Mouse (Mus musculus): ENCODE data around the gene Ninj1. TPM values are rescaled to one million over a fixed set of nuclear protein-coding genes. Genes with fewer than 3 reads are reported as not detected.

Gene Ninj1
- polyA plus RNA-seq (2016; fragmentation: Nextera tagmentation; extraction: Ambion mirVana) = 42.6 TPM in 2 replicates

DNA sequence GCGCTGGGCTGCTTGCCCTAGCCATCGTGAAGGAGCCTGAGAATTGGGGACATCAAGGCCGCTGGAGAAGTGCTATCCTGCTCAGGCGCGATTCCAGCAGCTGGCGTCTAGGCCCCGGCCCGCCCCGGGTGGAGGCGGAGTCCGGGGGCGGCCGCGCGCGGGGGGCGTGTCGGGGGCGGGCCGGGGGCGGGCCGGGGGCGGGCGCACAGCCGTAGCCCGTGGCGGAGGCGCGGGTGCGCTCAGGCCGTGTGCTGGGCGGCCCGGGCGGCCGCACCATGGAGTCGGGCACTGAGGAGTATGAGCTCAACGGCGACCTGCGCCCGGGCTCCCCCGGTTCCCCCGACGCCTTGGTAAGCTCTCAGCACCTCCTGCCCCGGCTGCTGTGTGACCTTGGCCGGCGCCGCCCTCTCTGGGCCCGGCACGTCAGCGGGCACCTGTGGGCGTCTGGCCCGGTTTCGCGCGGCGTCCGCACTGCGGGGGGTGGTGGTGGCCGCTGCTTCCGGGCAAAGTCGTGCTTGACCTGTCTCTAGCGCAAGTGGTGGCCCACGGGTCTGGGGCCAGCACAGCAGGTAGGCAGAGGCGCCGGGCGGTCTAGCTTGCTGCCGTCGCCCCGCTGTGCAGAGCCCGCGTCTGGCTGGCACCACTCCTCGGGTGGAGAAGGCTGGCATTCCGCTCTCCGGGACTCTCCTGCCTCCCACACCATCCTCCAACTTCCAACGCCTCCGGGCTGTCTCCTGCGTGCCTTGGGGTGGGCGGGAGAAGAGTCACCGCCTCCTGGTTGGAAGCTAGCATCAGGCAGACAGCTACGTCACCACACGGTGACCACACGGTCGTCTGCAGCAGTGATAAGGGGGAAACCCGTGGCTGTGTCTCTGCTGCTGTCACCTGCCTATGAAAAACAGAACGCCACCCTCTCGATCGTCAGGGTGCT lies at the start of gene Ninj1:
TSS of gene Ninj1 (plus strand) at position 198 of the 931 bp plus-strand sequence.
- H3K27me3 ChIP-seq = no peaks in the 10 kb centered on the region
- H3K4me3 ChIP-seq = peak within 1 kb of the TSS; percentile 79
- peak within 1 kb of the TSS; percentile 99 for H3K4me2 ChIP-seq (replicated peaks)
- H3K36me3 ChIP-seq = no peaks in the 10 kb centered on the region
- peak within 1 kb of the TSS; percentile 67 for H3K9ac ChIP-seq
- H3K9me3 ChIP-seq = no peaks in the 10 kb centered on the region
- under 1% methylated on average over 80 of the region's 87 CpGs for WGBS
- H3K27ac ChIP-seq = 0 out of 2 replicates have a peak within 1 kb of the TSS, but pooled peaks have one; percentile 37
- ATAC-seq (ENCODE audit: insufficient number of reproducible peaks, insufficient read depth, low FRiP score, low TSS enrichment) = peak; percentile 92
- H3K4me1 ChIP-seq = peaks cover 35% of the 10 kb centered on the region

DNA sequence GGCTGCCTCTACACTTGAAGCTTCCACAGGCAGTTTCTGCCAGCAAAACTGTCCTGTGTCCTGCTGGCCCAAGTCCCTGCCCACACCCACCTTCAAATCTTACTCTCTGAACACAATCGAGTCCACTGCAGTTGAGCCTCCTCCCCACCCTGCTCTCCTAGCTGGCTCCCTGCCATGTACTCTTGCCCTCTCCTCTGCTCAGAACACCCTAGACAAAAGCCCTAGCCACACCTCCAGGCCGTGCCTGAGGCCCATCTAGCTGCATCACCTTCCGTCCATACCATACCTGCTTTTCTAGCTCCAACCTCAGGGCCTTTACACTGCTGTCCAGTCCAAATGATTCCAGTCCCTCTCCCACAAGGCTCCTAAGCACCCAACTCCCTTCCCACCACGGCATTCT lies 46.7 kb upstream of the Ninj1 start:
- H3K36me3 ChIP-seq = 0 out of 2 replicates have a peak, but pooled peaks cover 4% of the 10 kb centered on the region
- peaks cover 3% of the 10 kb centered on the region for H3K4me1 ChIP-seq
- ATAC-seq (ENCODE audit: insufficient number of reproducible peaks, insufficient read depth, low FRiP score, low TSS enrichment) = no peak
- no peak overlapping the region for H3K9ac ChIP-seq
- no peak overlapping the region for H3K4me3 ChIP-seq
- no peaks in the 10 kb centered on the region for H3K9me3 ChIP-seq
- no peak overlapping the region for H3K27ac ChIP-seq
- WGBS = 72% methylated on average over 4 of the region's 4 CpGs
- H3K27me3 ChIP-seq = peaks cover 21% of the 10 kb centered on the region
- H3K4me2 ChIP-seq (replicated peaks) = no peak overlapping the region

DNA sequence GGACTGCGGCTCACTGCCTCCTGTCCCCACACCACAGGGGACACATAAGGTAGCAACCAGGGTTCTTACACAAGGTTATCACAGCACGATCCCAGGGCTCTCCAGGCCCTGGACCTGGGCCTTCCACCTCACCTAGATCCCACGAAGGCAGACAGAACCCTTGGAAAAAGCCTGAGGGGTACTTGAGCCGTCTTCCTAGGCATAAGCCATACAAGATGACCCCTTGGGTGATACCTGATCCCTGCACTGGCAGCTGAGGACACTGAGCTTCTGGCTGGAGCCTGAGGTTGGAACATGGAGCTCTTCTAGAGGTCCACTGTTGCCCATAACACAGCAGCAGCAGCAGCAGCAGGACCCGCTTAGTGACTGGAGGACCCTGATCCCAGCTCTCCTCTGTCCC lies 44.9 kb upstream of the Ninj1 start:
- Histone ChIP-seq H3K9me3 (no peaks in the 10 kb centered on the region), H3K4me3 (no peak overlapping the region), H3K4me2 (replicated peaks) (no peak overlapping the region), H3K27me3 (peaks cover 39% of the 10 kb centered on the region), H3K27ac (no peak overlapping the region), H3K9ac (no peak overlapping the region), H3K36me3 (0 out of 2 replicates have a peak, but pooled peaks cover 4% of the 10 kb centered on the region), H3K4me1 (peaks cover 4% of the 10 kb centered on the region)
- ATAC-seq (ENCODE audit: insufficient number of reproducible peaks, insufficient read depth, low FRiP score, low TSS enrichment) = no peak
- 72% methylated on average over 5 of the region's 5 CpGs for WGBS

DNA sequence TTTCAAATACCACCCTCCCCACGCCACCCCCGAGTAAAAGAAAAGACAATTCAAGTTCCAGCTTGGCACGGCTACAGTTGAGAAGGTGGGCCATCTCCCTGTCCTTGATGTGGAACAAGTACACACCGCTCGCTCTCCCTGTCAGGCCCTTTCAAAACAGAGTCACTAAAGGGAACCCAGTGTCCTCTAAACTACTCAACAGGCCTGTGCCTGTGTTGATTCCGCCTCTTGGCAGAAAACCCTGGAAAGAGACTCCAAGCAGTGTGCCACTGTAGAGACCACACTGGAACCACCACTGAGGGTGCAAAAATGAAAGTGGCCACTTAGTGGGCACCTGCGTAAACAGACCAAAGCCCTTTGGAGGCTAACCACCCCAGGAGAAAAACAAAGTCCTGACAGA lies 44.0 kb upstream of the Ninj1 start:
- Histone ChIP-seq H3K4me1 (peaks cover 4% of the 10 kb centered on the region), H3K9ac (no peak overlapping the region), H3K4me3 (no peak overlapping the region), H3K4me2 (replicated peaks) (no peak overlapping the region), H3K36me3 (0 out of 2 replicates have a peak, but pooled peaks cover 4% of the 10 kb centered on the region), H3K27me3 (peaks cover 47% of the 10 kb centered on the region), H3K27ac (no peak overlapping the region), H3K9me3 (no peaks in the 10 kb centered on the region)
- ATAC-seq (ENCODE audit: insufficient number of reproducible peaks, insufficient read depth, low FRiP score, low TSS enrichment) = no peak
- 93% methylated on average over 7 of the region's 7 CpGs for WGBS

DNA sequence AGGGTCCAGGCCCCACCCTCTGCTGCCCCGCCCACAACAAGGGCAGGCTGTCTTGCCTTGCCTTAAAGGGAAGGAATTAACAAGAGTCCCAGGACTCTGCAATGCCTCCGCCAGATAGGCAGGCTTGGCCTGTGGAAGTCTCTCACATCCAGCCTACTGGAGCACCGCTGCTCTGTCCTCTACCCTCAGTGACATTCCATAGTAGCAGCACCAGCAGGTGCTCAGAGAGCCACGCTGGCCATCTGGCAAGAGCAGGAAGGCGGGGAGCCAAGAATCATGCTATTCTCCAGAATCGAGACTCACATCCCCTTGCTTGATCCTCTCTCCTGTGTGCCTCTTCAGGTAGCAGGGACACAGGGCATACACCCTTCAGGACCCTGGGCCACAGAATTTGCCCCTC lies 42.8 kb upstream of the Ninj1 start:
- 59% methylated on average over 6 of the region's 6 CpGs for WGBS
- no peak overlapping the region for H3K4me2 ChIP-seq (replicated peaks)

DNA sequence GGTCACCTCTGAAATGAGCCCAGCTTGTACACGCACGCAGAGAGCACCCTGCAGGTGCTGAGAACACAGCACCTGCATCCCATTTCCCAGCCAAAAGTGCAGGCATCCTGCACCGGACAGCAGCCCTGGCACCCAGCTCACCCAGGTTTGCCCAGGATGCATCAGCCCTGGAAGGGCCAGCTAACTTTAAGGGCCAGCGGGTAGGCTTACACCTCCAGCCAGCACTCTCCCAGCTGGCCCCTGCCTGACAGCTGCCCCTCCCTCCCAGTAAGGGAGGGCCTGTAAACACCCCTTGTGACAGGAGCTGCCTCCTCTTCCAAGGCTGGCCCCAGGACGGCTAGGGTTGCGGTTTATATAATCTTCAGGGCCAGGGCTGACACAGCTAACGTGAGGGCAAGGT lies 41.9 kb upstream of the Ninj1 start:
- Histone ChIP-seq H3K4me2 (replicated peaks) (peak overlapping the region; percentile 97; the same call in 1 of the 2 replicates), H3K9me3 (no peaks in the 10 kb centered on the region), H3K27ac (no peak overlapping the region), H3K36me3 (no peaks in the 10 kb centered on the region), H3K4me3 (0 out of 2 replicates have a peak overlapping the region, but pooled peaks have one; percentile 9), H3K9ac (no peak overlapping the region), H3K4me1 (peaks cover 4% of the 10 kb centered on the region), H3K27me3 (peaks cover 57% of the 10 kb centered on the region)
- no peak for ATAC-seq (ENCODE audit: insufficient number of reproducible peaks, insufficient read depth, low FRiP score, low TSS enrichment)
- 41% methylated on average over 7 of the region's 7 CpGs for WGBS

More for the DNA sequence above, 42.8 kb upstream of the Ninj1 start:
- Histone ChIP-seq H3K9ac (no peak overlapping the region), H3K27me3 (peaks cover 56% of the 10 kb centered on the region), H3K9me3 (no peaks in the 10 kb centered on the region), H3K27ac (no peak overlapping the region), H3K4me3 (no peak overlapping the region), H3K4me1 (peaks cover 4% of the 10 kb centered on the region), H3K36me3 (no peaks in the 10 kb centered on the region)
- no peak for ATAC-seq (ENCODE audit: insufficient number of reproducible peaks, insufficient read depth, low FRiP score, low TSS enrichment)

DNA sequence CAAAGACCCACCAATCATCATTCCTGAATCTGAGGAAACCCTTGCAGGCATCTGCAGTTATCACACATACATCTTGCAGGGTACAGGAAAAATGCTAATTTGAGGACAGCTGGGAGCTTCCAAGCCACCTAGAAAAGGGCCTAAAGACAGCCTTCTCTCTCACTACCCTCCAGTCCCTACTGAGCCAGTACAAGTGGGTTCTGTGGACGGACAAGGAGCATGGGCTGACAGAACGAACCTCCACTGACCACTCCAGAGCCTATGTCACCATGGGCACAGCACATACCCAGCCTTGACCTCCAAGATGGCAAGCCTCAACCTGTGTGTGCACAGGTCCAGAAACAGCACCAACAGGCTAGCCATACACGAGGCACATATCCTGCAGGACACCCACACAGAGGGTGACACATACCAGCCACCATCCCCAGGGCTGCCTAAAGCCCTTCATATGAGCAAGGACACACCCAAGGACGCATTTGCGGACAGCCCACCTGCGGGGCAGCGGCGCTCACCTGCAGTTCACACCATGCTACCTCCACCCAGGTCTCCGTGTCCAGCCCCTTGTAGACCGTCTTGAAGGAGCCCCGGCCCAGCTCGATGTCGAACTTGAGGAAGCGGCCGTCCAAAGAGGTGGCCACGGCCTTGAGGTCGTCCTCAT lies 41.1 kb upstream of the Ninj1 start:
- Histone ChIP-seq H3K27me3 (peaks cover 57% of the 10 kb centered on the region), H3K4me1 (peaks cover 4% of the 10 kb centered on the region), H3K27ac (no peak overlapping the region), H3K4me2 (replicated peaks) (peak overlapping the region; percentile 97), H3K9ac (peak overlapping the region; percentile 74), H3K4me3 (peak overlapping the region; percentile 77), H3K36me3 (no peaks in the 10 kb centered on the region), H3K9me3 (no peaks in the 10 kb centered on the region)
- WGBS = 23% methylated on average over 17 of the region's 17 CpGs
- no peak for ATAC-seq (ENCODE audit: insufficient number of reproducible peaks, insufficient read depth, low FRiP score, low TSS enrichment)

DNA sequence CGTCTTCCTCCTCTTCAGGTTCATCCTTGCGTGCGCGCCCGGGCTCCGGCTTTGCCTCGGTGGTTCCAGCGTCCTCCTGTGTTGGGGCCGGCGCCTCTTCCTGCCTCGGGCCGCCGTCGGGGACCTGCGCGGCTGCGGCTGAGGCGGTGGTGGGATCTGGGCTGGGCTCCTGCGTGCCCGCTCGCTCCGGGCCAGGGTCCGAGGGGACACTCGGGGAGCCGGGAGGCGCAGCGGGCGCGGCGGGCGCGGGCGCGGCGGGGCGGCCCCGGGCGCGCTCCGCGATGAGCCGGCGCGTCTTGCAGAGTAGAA lies 40.6 kb upstream of the Ninj1 start:
- peak overlapping the region; percentile 77 for H3K4me3 ChIP-seq
- 2% methylated on average over 42 of the region's 44 CpGs for WGBS
- H3K9me3 ChIP-seq = no peaks in the 10 kb centered on the region
- no peak overlapping the region for H3K27ac ChIP-seq
- H3K27me3 ChIP-seq = peaks cover 57% of the 10 kb centered on the region
- peak overlapping the region; percentile 74 for H3K9ac ChIP-seq
- H3K4me1 ChIP-seq = peaks cover 4% of the 10 kb centered on the region
- peak; percentile 36; the same call in 1 of the 2 replicates for ATAC-seq (ENCODE audit: insufficient number of reproducible peaks, insufficient read depth, low FRiP score, low TSS enrichment)
- H3K36me3 ChIP-seq = no peaks in the 10 kb centered on the region
- H3K4me2 ChIP-seq (replicated peaks) = peak overlapping the region; percentile 97

DNA sequence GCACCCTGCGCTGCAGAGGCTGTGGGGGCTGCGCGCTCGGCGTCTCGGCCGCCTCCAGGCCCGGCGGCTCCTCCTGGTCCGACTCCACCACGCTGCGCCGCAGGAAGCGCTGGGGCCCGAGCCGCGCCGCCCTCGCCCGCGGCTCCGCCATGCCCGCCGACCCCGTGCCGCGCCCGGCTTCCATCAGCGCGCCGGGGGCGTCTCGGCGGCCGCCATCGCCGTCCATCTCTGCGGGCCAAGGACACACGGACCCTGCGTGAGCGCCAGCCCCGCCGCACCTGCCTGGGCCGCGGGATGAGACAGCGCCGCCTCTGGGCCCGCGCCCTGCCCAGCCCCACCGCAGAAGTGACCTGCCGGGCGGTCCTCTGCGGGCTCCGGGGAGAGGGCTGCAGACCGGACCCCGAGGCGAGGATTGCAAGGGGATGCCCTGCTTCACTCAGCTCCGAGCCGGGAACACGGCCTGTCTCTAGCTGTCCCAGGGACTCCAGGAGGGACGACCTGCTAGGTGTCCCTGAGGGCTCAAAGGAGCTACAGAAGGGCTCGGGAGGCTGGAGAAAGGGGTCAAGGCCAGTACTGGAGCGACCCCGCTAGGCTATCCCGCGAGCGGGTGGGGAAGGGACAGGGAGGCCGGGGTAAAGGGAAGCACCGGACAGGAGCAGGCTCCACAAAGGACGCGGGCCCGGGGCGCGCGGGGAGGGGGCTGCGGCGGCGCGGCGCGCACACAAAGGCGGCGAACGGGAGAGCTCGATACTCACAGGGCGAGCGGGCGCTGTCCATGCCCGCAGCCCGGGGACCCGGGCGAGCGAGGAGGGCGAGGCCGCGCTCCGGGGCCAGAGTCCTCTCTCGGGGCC lies 40.1 kb upstream of the Ninj1 start:
- Histone ChIP-seq H3K27me3 (peaks cover 57% of the 10 kb centered on the region), H3K36me3 (no peaks in the 10 kb centered on the region), H3K4me1 (peaks cover 4% of the 10 kb centered on the region), H3K4me2 (replicated peaks) (peak overlapping the region; percentile 97), H3K4me3 (peak overlapping the region; percentile 77), H3K9ac (peak overlapping the region; percentile 74), H3K27ac (peak overlapping the region; percentile 9; the same call in 1 of the 2 replicates), H3K9me3 (no peaks in the 10 kb centered on the region)
- WGBS = under 1% methylated on average over 90 of the region's 98 CpGs
- ATAC-seq (ENCODE audit: insufficient number of reproducible peaks, insufficient read depth, low FRiP score, low TSS enrichment) = peak; percentile 48

DNA sequence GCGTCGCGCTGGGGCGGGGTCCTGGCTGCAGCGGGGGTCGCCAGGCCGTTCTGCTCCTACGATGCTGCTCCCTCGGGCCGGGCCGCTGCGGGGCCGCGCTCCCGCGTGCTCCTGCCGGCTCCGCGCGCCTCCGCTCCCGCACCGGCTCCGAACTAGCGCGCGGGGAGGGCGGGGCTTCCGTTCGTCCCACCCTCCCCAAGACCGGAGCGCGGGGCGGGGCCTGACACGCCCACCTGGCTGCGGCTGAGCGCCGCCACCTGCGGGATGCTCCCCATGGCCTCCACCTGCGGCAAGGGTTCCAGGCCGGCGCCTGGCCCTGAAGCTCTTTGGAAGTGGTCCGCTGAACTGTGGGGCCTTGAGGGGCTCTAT lies 39.4 kb upstream of the Ninj1 start, which contains the start of gene Wnk2:
TSS of gene Wnk2 (minus strand) at position 157 of the 369 bp plus-strand sequence.
- H3K36me3 ChIP-seq = no peaks in the 10 kb centered on the region
- H3K4me1 ChIP-seq = peaks cover 4% of the 10 kb centered on the region
- peak within 1 kb of the TSS; percentile 9; the same call in 1 of the 2 replicates for H3K27ac ChIP-seq
- H3K4me3 ChIP-seq = peak within 1 kb of the TSS; percentile 77
- peak within 1 kb of the TSS; percentile 74 for H3K9ac ChIP-seq
- H3K4me2 ChIP-seq (replicated peaks) = peak within 1 kb of the TSS; percentile 97
- peaks cover 55% of the 10 kb centered on the region for H3K27me3 ChIP-seq
- ATAC-seq (ENCODE audit: insufficient number of reproducible peaks, insufficient read depth, low FRiP score, low TSS enrichment) = peak; percentile 11; the same call in 1 of the 2 replicates
- H3K9me3 ChIP-seq = no peaks in the 10 kb centered on the region
- WGBS = under 1% methylated on average over 40 of the region's 43 CpGs

DNA sequence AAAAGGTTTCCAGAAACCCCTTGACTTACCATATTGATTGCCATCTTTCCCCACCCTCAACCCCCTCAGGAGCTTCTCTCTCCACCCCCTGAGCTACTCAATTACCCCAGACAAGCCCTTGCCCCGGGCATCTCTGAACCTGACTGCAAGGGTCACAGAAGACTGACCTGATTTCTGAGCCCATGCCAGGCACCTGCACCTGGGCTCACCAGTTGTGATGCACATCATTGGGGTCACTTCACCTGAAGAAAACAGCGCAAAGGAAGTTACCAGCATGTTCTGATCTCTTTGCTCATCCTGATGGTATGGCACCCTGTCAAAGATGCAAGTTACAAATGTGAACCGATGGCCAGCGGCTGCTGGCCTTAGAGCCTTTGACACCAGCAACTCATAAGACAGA lies 38.6 kb upstream of the Ninj1 start:
- H3K27ac ChIP-seq = no peak overlapping the region
- H3K9me3 ChIP-seq = no peaks in the 10 kb centered on the region
- H3K27me3 ChIP-seq = peaks cover 54% of the 10 kb centered on the region
- no peak overlapping the region for H3K4me2 ChIP-seq (replicated peaks)
- H3K4me1 ChIP-seq = peaks cover 4% of the 10 kb centered on the region
- WGBS = 78% methylated on average over 4 of the region's 4 CpGs
- no peak for ATAC-seq (ENCODE audit: insufficient number of reproducible peaks, insufficient read depth, low FRiP score, low TSS enrichment)
- no peak overlapping the region for H3K4me3 ChIP-seq
- no peak overlapping the region for H3K9ac ChIP-seq
- H3K36me3 ChIP-seq = no peaks in the 10 kb centered on the region
